Mouse (Mus musculus): ENCODE results near the gene Slc22a14.

Slc22a14 gene

DNA sequence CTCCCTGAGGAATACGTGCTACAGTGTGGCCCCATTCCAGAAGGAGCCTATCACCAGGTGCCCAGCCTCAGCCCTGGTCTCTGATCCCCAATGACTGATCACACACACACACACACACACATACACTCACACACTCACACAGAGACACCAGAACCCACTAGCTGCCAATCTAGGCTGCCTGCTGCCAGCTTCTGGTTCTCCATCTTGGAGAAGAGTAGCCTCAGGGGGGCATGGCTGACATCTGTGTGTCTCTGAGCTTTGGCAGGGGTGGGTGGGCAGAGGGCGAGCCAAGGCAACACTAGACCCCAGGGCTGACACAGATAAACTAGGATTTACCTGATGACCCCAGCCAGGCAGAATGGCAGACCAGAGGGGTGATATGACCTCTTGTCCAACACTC, 226.5 kb downstream of the Slc22a14 start:
- DNase-seq (ENCODE audit: low spot score), result no peak

DNA sequence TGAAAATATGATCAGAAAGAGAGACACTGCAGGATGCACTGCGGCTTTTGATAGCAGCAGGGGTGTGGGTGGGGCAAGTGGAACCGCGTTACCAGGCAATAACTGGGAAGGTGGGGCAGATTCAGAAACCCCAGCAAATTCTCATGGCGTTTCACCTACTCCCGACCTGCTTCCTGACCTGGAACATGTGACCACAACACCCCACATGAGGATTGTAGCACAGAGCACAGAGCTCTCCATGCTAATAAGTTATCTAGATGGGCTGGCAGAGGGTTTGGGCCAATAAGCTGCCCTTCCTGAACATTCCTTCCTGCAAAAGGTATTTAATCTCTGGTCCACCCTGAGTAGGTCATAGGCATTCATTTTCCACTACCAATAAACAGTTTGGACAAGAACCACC, 234.7 kb downstream of the Slc22a14 start:
- DNase-seq (ENCODE audit: low spot score), result no peak

DNA sequence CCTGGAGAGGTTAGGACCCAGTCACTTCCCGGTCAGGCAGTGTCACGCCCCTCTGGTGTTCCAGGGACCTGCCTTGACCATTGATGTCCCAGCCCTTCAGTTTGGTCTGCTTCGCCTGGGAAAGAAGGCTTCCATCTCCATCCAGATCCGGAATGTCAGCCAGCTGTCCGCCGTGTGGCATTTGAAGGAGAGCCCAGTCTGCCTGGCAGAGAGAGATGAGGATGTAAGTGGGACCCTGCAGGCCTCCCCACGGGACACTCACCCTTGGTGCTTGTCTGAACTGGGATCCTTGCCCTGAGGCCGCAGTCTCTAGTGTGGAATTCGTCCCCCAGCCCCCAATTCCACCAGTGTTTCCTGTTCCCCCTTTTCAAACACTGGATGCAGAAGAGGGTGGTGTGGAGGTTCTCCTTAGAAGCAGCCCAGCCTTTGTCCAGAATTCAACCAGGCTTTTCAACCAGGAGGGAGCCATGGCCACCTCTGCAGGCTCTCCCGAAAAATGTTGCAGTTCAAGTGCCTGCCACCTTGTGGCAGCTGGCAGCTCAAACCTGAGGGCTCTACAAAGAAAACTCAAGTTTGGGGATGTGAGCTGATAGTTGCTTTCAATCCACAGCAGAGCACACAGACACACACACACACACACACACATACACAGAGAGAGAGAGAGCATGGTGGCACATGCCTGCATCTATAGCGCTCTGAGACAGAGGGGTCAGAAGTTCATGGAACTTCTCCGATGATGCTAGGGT, 236.7 kb downstream of the Slc22a14 start:
- no peak for DNase-seq (ENCODE audit: low spot score)

DNA sequence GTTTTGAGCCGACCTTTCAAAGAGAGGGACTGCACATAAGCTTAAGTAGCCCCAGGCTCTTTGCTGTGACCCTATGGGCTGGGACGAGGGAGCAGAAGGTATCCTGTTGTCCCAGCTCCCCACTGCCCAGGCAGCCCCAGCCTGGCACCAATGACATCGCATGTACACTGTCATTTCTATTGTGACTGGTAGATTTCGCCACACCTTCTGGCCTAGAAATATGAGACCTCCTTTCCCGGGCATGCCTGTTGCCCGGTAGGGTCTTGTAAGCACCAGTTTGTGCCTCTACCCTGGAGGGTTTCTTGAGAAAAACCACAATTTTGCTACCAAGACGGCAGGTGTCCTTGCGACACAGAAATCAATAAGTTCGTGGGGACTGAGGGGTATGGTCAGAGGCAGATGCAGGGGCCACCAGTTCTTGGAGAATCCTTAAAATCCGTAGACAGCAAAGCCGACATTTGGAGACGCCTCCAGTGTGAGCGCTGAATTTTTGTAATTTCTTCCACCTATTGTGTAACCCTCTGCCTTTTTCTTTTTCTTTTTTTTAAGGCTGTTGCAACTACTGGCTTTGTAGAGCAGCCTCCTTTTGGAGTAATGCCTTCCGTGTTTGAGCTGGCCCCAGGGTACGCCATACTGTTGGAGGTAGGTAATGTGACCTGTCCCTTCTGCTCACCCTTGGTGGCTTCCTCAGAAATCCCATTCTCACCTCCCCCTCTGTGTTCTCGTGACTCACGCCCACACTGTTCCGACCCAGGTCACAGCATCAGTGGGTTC, 242.6 kb downstream of the Slc22a14 start:
- DNase-seq (ENCODE audit: low spot score), result no peak

DNA sequence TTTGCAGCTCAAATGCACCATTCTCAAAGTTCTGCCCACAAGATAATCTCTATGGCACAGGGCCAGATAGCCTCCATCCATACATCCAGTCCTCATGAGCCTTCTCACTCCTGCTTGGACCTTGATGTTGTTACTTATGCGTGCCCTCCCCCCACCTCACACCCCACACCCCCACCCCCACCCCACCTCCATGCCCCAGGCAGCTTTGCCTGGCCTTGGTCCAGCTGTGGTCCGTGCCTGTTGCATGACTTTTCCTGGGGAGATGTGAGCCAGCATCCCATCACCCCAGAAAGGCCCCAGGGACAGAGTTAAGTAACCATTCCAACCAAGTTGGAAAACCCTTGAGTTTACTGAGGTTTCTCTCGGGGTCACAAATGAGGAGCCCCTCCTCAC, 245.2 kb downstream of the Slc22a14 start:
- no peak for DNase-seq (ENCODE audit: low spot score)
